Mouse (Mus musculus) limb, embryonic 15.5 days (tissue): ENCODE results near the gene 9230110F15Rik. TPM values are rescaled to one million over a fixed set of nuclear protein-coding genes. Genes with fewer than 3 reads are reported as not detected.
"Not testable (repeated sequence)": the region's sequence is repeated elsewhere in the genome, so short reads cannot be mapped to it uniquely, and the experiment has no call there.

Experiments
- ATAC-seq: fragments of 200-750 bp; cut with Nextera tagmentation; 2 replicates; pipeline ENCODE4 v1.8.0; 2017; ENCODE audit warnings: low read depth, moderate TSS enrichment; ENCODE audit not compliant: insufficient number of reproducible peaks, low FRiP score, low TSS enrichment
- H3K27ac ChIP-seq: fragments of 300-500 bp; sonication (generic); 2 replicates; pipeline ENCODE4 v1.5.1; 2015; ENCODE audit warnings: moderate library complexity, mild to moderate bottlenecking, inconsistent platforms
- H3K27me3 ChIP-seq: fragments of 300-500 bp; sonication (generic); 2 replicates; pipeline ENCODE4 v1.6.1; 2015; ENCODE audit warnings: inconsistent platforms
- H3K36me3 ChIP-seq: fragments of 300-500 bp; sonication (generic); 2 replicates; pipeline ENCODE4 v1.6.1; 2015; ENCODE audit warnings: inconsistent platforms
- H3K4me1 ChIP-seq: fragments of 300-500 bp; sonication (generic); 2 replicates; pipeline ENCODE4 v1.6.1; 2015; ENCODE audit warnings: inconsistent platforms
- H3K4me2 ChIP-seq: fragments of 300-500 bp; sonication (generic); 2 replicates; pipeline ENCODE4 v1.6.1; 2015; ENCODE audit warnings: mild to moderate bottlenecking, inconsistent platforms
- H3K4me3 ChIP-seq: fragments of 300-500 bp; sonication (generic); 2 replicates; pipeline ENCODE4 v1.5.1; 2015; ENCODE audit warnings: mild to moderate bottlenecking, inconsistent platforms
- H3K9ac ChIP-seq: fragments of 300-500 bp; sonication (generic); 2 replicates; pipeline ENCODE4 v1.6.1; 2015; ENCODE audit warnings: inconsistent platforms
- H3K9me3 ChIP-seq: fragments of 300-500 bp; sonication (generic); 2 replicates; pipeline ENCODE4 v1.6.1; 2016; ENCODE audit warnings: inconsistent platforms
- WGBS: fragments of 180-500 bp; shearing (Covaris S2); methylation state at CpG from one replicate; pipeline ENCODE4 v1.1.7; 2015; 5-methylcytosine and 5-hydroxymethylcytosine counted together
- polyA plus RNA-seq: library from polyadenylated mRNA; unstranded; fragments of >200 nt; fragmentation: Nextera tagmentation; extraction: Ambion mirVana; gene quantifications from 2 replicates; pipeline ENCODE4 v1.2.1, GENCODE M21; 2015

9230110F15Rik gene
- polyA plus RNA-seq, result not detected in 2 replicates

DNA sequence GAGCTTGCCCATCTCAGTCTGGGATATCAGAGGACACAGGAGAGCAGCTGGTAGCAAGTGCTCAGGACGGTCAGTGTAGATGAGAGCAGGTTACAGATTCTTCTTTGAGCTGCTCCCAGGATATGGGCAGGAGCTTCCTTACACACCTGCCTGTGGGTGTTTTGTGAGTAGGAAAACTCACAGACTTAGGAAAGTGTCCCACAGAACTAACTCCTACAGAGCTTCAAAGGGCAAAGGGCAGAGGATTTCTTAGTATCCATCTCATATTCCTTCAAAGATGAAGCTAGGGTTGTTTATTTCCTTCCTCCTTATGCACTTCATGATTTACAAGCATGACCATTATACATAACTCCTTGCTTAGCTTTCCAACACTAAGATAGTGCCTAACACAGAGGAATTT lies at the start of gene 9230110F15Rik:
9230110F15Rik (minus strand) TSS at position 101 of the 400 bp plus-strand sequence.
- H3K27me3 ChIP-seq, result no peaks in the 10 kb centered on the region
- no peak within 1 kb of the TSS for H3K4me2 ChIP-seq
- no peak within 1 kb of the TSS for H3K9ac ChIP-seq
- 72% methylated on average over 1 of the region's 1 CpGs for whole genome bisulfite sequencing
- no peaks in the 10 kb centered on the region for H3K9me3 ChIP-seq
- no peaks in the 10 kb centered on the region for H3K36me3 ChIP-seq
- no peak within 1 kb of the TSS for H3K27ac ChIP-seq
- H3K4me3 ChIP-seq, result no peak within 1 kb of the TSS
- no peaks in the 10 kb centered on the region for H3K4me1 ChIP-seq
- no peak for ATAC-seq

DNA sequence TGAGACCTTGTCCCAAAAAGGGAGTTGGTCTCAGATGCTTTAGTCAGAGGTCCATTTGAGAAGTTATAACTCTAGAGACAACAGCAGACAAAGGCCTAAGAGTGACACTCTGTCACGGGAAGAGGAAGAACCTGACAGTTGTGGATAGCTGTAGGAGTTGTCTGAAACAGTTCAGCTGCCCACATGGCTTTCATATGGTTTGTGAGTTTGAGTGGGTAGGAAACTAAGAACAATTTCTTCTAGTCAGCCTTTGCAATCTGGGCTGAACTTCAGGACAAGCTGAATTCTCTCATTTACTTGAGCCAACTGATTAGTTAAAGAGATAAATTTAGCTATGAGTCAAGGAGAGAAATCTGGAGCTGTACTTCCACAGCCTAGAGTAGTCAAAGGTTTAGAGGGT lies 49.2 kb upstream of the 9230110F15Rik start:
- not testable (repeated sequence) for H3K4me2 ChIP-seq, ATAC-seq, H3K27ac ChIP-seq, H3K9ac ChIP-seq, H3K4me1 ChIP-seq, H3K36me3 ChIP-seq, H3K9me3 ChIP-seq, H3K27me3 ChIP-seq, H3K4me3 ChIP-seq
- 68% methylated on average over 1 of the region's 1 CpGs for WGBS

DNA sequence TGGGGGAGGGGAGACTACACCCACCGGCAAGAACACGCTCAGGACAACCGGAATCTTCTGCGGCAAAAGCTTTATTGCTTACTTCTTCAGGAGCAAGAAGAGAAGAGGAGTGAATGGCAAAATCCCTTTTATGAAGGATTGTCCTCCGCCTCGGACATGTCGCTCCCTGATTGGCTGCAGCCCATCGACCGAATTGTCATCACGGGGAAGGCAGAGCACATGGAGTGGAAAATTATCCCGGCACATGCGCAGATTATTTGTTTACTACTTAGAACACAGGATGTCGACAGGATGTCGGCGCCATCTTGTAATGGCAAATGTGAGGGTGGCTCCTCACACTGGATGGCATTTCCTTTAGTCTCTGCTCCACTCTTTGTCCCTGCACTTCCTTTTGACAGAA lies 26.1 kb downstream of the 9230110F15Rik start:
- not testable (repeated sequence) for ATAC-seq, H3K9me3 ChIP-seq, H3K27me3 ChIP-seq, H3K4me3 ChIP-seq, H3K36me3 ChIP-seq, H3K27ac ChIP-seq, H3K4me2 ChIP-seq, H3K9ac ChIP-seq, H3K4me1 ChIP-seq
- WGBS, result 92% methylated on average over 15 of the region's 15 CpGs

DNA sequence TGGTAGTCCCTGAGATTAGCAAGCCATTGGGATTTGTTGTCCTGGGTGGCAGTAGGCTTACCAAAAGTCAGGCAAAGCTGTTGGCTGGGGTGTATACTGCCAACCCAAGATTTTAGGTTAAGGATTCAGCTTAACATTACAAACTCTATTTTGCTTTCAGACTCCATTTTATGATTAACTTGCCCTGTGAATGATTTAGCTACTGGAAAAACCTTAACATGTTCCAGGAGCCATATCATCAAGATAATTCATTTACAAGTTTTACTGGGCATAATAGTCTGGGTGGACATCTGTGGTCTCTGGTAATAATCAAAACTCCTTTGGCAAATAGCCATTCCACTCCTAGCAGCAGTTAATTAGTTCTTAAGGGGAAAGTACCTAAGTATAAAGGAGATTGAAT lies 45.8 kb downstream of the 9230110F15Rik start:
- no peaks in the 10 kb centered on the region for H3K4me1 ChIP-seq
- no peaks in the 10 kb centered on the region for H3K27me3 ChIP-seq
- no peak for ATAC-seq
- H3K36me3 ChIP-seq, result no peaks in the 10 kb centered on the region
- H3K4me2 ChIP-seq, result no peak overlapping the region
- H3K27ac ChIP-seq, result no peak overlapping the region
- H3K9me3 ChIP-seq, result no peaks in the 10 kb centered on the region
- no peak overlapping the region for H3K4me3 ChIP-seq
- no peak overlapping the region for H3K9ac ChIP-seq

DNA sequence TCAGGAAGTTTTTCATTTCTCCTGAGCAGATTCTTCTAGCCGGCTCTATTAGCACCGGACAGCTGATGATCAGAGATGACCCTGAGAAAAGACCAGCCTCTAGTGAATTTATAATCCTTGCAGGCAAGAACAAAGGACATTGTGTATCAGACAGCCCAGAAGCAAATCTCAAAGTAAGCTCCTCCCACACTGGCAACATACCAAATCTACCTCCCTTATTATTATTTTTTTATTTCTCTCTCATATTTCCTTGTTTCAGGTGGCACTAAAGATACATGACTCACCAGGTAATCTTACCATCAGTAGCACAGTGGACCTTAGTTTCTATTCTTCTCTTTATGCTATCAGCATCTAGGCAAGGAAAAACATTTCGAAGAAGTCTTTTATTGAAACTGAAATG lies 53.9 kb downstream of the 9230110F15Rik start, which contains the start of the genes Gm27235 and D730048I06Rik:
Gm27235 (minus strand) TSS at position 101 of the 400 bp plus-strand sequence.
D730048I06Rik (minus strand) TSS at position 112 of the 400 bp plus-strand sequence.
- 94% methylated on average over 3 of the region's 3 CpGs for WGBS
- ATAC-seq, result no peak

More for the DNA sequence above, 53.9 kb downstream of the 9230110F15Rik start, which contains the start of the genes Gm27235 and D730048I06Rik:
- Histone ChIP-seq H3K4me3 (no peak within 1 kb of the TSS), H3K4me1 (no peaks in the 10 kb centered on the region), H3K36me3 (no peaks in the 10 kb centered on the region), H3K4me2 (no peak within 1 kb of the TSS), H3K27me3 (no peaks in the 10 kb centered on the region), H3K9me3 (no peaks in the 10 kb centered on the region), H3K9ac (no peak within 1 kb of the TSS), H3K27ac (no peak within 1 kb of the TSS)

Other genes with a start within 250 kb of the 9230110F15Rik start
- gene Pate4, start 232.2 kb downstream of the 9230110F15Rik start, polyA plus RNA-seq, result not detected in 2 replicates
- gene Pate3, start 195.9 kb downstream of the 9230110F15Rik start, polyA plus RNA-seq, result not detected in 2 replicates
- gene Pate1, start 156.8 kb downstream of the 9230110F15Rik start, polyA plus RNA-seq, result not detected in 2 replicates
- gene Gm17677, start 103.1 kb downstream of the 9230110F15Rik start, polyA plus RNA-seq, result not detected in 2 replicates
- gene Gm17727, start 66.0 kb downstream of the 9230110F15Rik start, polyA plus RNA-seq, result not detected in 2 replicates
- gene Gm27235, start 54.0 kb downstream of the 9230110F15Rik start, polyA plus RNA-seq, result not detected in 2 replicates
- gene D730048I06Rik, start 54.0 kb downstream of the 9230110F15Rik start, polyA plus RNA-seq, result not detected in 2 replicates
- gene 9230113P08Rik, start 64.3 kb upstream of the 9230110F15Rik start, polyA plus RNA-seq, result not detected in 2 replicates